Mouse (Mus musculus) left cerebral cortex, adult 8-10 months (tissue): ENCODE data around the gene Olfr729. TPM values are rescaled to one million over a fixed set of nuclear protein-coding genes. Genes with fewer than 3 reads are reported as not detected.

Experiments
- DNase-seq, 2 experiments: peaks; one replicate each; pipeline ENCODE4 v3.0.0; 2022; ENCODE audit warnings: low spot score in 2 of 2
- total RNA-seq, 4 experiments: library from RNA; stranded (reverse); gene quantifications; 2 replicates each; pipeline ENCODE4 v1.2.4; 2022

Gene Olfr729
- not detected for total RNA-seq

DNA sequence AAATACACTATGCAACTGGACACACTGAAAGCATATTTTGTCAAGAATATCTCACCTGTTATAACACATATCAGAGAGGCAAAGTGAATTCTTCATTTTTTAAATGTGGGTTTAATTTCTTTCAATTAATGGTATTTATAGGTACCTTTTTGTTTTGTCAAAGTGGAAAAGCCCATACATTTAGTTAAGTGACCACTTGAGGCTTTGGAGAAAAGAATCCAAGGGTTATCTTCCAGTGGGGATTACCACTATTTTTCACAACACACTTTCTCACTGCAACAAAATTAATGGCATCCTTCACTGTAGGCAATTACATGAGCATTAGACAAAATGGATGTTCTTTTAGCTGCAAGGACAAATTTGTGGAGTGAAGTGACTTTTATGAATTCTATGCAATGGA, at the start of gene Olfr729:
Olfr729 (minus strand) TSS at position 101 of the 400 bp plus-strand sequence.
- DNase-seq: no peak

GRCm38 (mm10) chr14:50188098-50188497, 35.4 kb upstream of the Olfr729 start, which contains the start of gene Olfr730:
TSS of gene Olfr730 (minus strand) at chr14:50188198.
- DNase-seq: no peak

GRCm38 (mm10) chr14:50142580-50142979, 10.1 kb downstream of the Olfr729 start, which contains the start of gene Olfr728:
TSS of gene Olfr728 (minus strand) at chr14:50142680.
- DNase-seq: no peak

DNA sequence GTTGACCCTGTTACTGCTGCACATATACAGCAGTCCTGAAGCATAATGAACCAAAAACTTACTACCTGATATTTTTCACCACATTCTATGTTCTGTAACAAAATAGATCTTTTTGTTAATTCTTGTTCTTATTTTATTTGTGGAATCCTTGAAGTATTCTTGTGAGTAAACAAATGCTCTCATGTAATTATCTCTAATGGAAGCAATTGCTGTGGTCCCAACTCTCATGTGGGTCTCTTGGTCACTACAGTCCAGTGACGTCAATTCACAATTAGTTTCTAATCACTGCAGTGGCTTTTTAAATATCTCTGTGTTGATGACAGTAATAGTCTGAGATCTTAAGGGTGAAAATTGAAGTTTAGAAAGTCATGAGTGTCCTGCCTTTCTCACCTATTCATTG, 29.8 kb downstream of the Olfr729 start, which contains the start of gene Olfr727:
Olfr727 (plus strand) TSS at position 301 of the 400 bp plus-strand sequence.
- DNase-seq: no peak

Other genes starting within 250 kb of the Olfr729 start
- not detected for gene Olfr723, start 221.1 kb downstream of the Olfr729 start, total RNA-seq
- not detected for gene Olfr724, start 189.6 kb downstream of the Olfr729 start, total RNA-seq
- not detected for gene Olfr725, start 112.5 kb downstream of the Olfr729 start, total RNA-seq
- not detected for gene Olfr726, start 62.0 kb downstream of the Olfr729 start, total RNA-seq
- gene Olfr727, start 29.7 kb downstream of the Olfr729 start, total RNA-seq: not detected
- gene Olfr728, start 10.2 kb downstream of the Olfr729 start, total RNA-seq: not detected
- gene Olfr730, start 35.3 kb upstream of the Olfr729 start, total RNA-seq: not detected
- not detected for gene Olfr731, start 89.0 kb upstream of the Olfr729 start, total RNA-seq
- not detected for gene Olfr732, start 131.3 kb upstream of the Olfr729 start, total RNA-seq
- not detected for gene Olfr733, start 148.6 kb upstream of the Olfr729 start, total RNA-seq
- not detected for gene Olfr734, start 173.9 kb upstream of the Olfr729 start, total RNA-seq
- not detected for gene Olfr735, start 196.0 kb upstream of the Olfr729 start, total RNA-seq
- gene Tlr11, start 205.0 kb upstream of the Olfr729 start, total RNA-seq: not detected
- not detected for gene Olfr736, start 228.3 kb upstream of the Olfr729 start, total RNA-seq